Mouse (Mus musculus) liver, postnatal 0 days (tissue): ENCODE data around the gene P4hb. TPM values are rescaled to one million over a fixed set of nuclear protein-coding genes. Genes with fewer than 3 reads are reported as not detected.

Source experiments
- ATAC-seq: fragments of 200-750 bp; cut with Nextera tagmentation; 2 replicates; pipeline ENCODE4 v1.8.0; 2017; ENCODE audit warnings: mild to moderate bottlenecking, moderate library complexity
- DNase-seq: peaks from one replicate; pipeline ENCODE4 v3.0.0-alpha.2; 2016
- H3K27ac ChIP-seq: fragments of 300-500 bp; sonication (generic); 2 replicates; pipeline ENCODE4 v1.5.1; 2014; ENCODE audit warnings: antibody characterized with exemption, moderate library complexity, mild to moderate bottlenecking, low read depth
- H3K27me3 ChIP-seq: fragments of 300-500 bp; sonication (generic); 2 replicates; pipeline ENCODE4 v1.6.1; 2014; ENCODE audit warnings: low read length, control low read depth, mixed read lengths; ENCODE audit not compliant: insufficient read depth
- H3K36me3 ChIP-seq: fragments of 300-500 bp; sonication (generic); replicated peaks from 2 replicates; pipeline ENCODE4 v1.6.1; 2014; ENCODE audit warnings: mild to moderate bottlenecking, control low read depth, low read length, moderate library complexity, mixed read lengths; ENCODE audit not compliant: insufficient read depth
- H3K4me1 ChIP-seq: fragments of 300-500 bp; sonication (generic); 2 replicates; pipeline ENCODE4 v1.6.1; 2014; ENCODE audit warnings: antibody characterized with exemption, mild to moderate bottlenecking, control low read depth; ENCODE audit not compliant: insufficient read depth
- H3K4me2 ChIP-seq: fragments of 300-500 bp; sonication (generic); 2 replicates; pipeline ENCODE4 v1.6.1; 2014; ENCODE audit warnings: low read depth, mild to moderate bottlenecking, low read length, moderate library complexity, mixed read lengths
- H3K4me3 ChIP-seq: fragments of 300-500 bp; sonication (generic); 2 replicates; pipeline ENCODE4 v1.5.1; 2014; ENCODE audit warnings: low read depth, low read length
- H3K9ac ChIP-seq: fragments of 300-500 bp; sonication (generic); replicated peaks from 2 replicates; pipeline ENCODE4 v1.6.1; 2014; ENCODE audit warnings: mild to moderate bottlenecking, moderate library complexity
- H3K9me3 ChIP-seq: fragments of 300-500 bp; sonication (generic); 2 replicates; pipeline ENCODE4 v1.6.1; 2016; ENCODE audit warnings: mild to moderate bottlenecking, control low read depth, low read length, mixed read lengths
- CTCF ChIP-seq: sonication (generic); IDR thresholded peaks from 2 replicates; pipeline ENCODE4 v1.5.1; 2016; ENCODE audit warnings: antibody characterized with exemption, low read depth
- EP300 ChIP-seq: IDR thresholded peaks from 2 replicates; pipeline ENCODE4 v1.6.1; 2016; ENCODE audit warnings: antibody characterized with exemption, low read depth, mild to moderate bottlenecking
- WGBS: fragments of 180-500 bp; shearing (Covaris S2); extraction: QIAGEN DNeasy Blood & Tissue Kit; methylation state at CpG from one replicate; pipeline ENCODE4 v1.1.7; 2014; ENCODE audit not compliant: insufficient replicate concordance; 5-methylcytosine and 5-hydroxymethylcytosine counted together
- polyA plus RNA-seq: library from polyadenylated mRNA; unstranded; fragments of >200 nt; fragmentation: Nextera tagmentation; extraction: Ambion mirVana; gene quantifications from 2 replicates; pipeline ENCODE4 v1.2.1, GENCODE M21; 2015

The P4hb gene
- polyA plus RNA-seq, 1 experiment from 2014 or later = 697 TPM

DNA sequence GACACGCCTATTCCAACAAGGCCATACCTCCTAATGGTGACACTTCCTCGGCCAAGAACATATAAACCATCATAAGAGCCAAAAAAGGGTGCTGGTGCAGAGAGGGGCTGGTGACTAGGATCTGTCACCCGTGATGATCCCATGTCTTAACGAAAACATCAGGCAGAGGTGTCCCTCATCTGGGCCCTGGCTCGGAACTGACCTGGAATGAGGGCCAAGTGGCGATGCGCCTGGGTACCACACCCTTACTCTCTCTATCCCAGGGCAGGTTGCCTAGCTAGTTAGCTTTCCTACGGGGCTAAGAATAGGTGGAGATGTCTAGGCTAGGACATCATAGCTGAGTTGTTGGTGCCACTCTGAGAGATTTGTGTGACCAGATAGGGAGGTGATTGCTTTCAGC is 39.0 kb downstream of the P4hb start:
- TF ChIP-seq EP300 (no peak), CTCF (no peak)
- H3K27me3 ChIP-seq = peaks cover 33% of the 10 kb centered on the region

DNA sequence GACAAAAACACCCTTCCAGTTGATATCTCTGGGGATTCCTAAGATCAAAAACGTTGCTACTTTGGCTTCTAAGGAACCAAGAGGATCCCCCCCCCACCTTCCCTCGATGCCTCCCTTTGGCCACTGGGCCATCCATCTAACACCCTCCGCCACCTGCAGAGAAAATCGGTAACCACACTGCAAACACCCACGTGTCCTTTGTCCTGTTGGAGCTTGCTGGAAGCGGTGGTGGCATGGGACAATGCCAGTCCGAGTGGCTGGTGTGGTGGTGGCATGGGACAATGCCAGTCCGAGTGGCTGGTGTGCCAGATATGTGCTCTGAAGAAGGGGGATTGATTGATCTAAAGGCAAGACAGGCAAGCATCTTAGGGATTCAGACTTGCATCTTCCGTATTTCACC is 41.4 kb downstream of the P4hb start:
- H3K9ac ChIP-seq = peak overlapping the region; percentile 68
- no peaks in the 10 kb centered on the region for H3K9me3 ChIP-seq
- H3K4me1 ChIP-seq = peaks cover 31% of the 10 kb centered on the region
- peak overlapping the region; percentile 93 for H3K27ac ChIP-seq
- H3K36me3 ChIP-seq = no peaks in the 10 kb centered on the region
- H3K4me2 ChIP-seq = peak overlapping the region; percentile 70
- H3K4me3 ChIP-seq = peak overlapping the region; percentile 51
- H3K27me3 ChIP-seq = peaks cover 38% of the 10 kb centered on the region
- ATAC-seq = peak; percentile 41; the same call in 1 of the 2 replicates
- no peak for DNase-seq
- TF ChIP-seq EP300 = no peak
- no peak for TF ChIP-seq CTCF
- 26% methylated on average over 9 of the region's 9 CpGs for WGBS

More for the DNA sequence above, 39.0 kb downstream of the P4hb start:
- H3K4me1 ChIP-seq = peaks cover 26% of the 10 kb centered on the region
- H3K27ac ChIP-seq = no peak overlapping the region
- H3K9me3 ChIP-seq = no peaks in the 10 kb centered on the region
- ATAC-seq (no peak), DNase-seq (no peak)
- 77% methylated on average over 8 of the region's 8 CpGs for WGBS
- H3K9ac ChIP-seq = no peak overlapping the region
- H3K36me3 ChIP-seq = peaks cover 3% of the 10 kb centered on the region; the same call in 1 of the 2 replicates
- H3K4me2 ChIP-seq = no peak overlapping the region
- H3K4me3 ChIP-seq = no peak overlapping the region

DNA sequence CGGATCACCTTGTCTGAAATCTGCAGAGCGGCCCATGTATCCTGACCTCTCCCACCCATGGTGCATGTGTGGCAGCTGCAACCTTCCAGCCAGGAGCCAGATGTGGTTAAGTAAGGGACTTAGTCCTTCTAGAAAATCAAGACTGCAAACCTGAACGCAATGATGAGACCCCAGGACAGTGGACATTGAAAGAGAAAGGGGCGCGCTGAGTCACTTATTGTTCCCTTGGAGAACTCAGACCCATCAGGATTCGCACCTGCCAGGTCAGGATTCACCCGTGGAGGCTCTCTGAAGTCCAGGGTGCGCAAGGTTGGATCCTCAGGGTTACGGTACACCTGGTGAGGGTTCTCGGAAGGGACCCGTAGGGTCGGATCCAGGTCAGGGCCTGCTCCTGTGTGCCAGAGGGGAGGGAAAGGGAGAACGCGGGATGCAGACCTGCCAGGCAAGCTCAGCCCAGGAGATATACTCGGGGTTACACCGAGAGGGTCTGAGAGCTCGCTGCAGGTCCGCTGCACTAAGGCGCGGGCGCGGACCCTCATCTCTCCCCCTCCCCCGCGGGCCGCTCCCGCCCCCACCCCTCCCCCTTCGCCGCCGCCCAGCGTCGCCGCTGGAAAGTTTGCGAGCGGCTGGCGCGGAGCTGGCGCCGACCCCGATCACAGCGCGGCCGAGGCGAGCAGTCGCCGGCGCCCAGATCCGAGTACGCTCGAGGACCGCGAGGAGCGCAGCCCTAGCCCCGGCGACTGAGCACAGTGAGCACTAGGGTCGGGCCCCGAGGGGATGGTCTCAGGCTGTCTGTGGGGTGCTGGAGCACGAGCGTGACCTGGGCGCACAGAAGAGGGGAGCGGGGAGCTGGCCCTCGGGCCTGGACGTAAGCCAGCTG is 42.7 kb downstream of the P4hb start, which contains the start of gene Gcgr:
Gcgr (plus strand) TSS at position 615 of the 880 bp plus-strand sequence.
- H3K4me2 ChIP-seq = peak within 1 kb of the TSS; percentile 70
- no peak for DNase-seq
- peaks cover 38% of the 10 kb centered on the region for H3K27me3 ChIP-seq
- WGBS = 13% methylated on average over 46 of the region's 62 CpGs
- peak within 1 kb of the TSS; percentile 51 for H3K4me3 ChIP-seq
- H3K9me3 ChIP-seq = no peaks in the 10 kb centered on the region
- peak within 1 kb of the TSS; percentile 93 for H3K27ac ChIP-seq
- peak within 1 kb of the TSS; percentile 68 for H3K9ac ChIP-seq
- peak; percentile 26; the same call in 1 of the 2 replicates for ATAC-seq
- H3K4me1 ChIP-seq = peaks cover 31% of the 10 kb centered on the region
- TF ChIP-seq EP300 (no peak), CTCF (no peak)
- H3K36me3 ChIP-seq = no peaks in the 10 kb centered on the region

DNA sequence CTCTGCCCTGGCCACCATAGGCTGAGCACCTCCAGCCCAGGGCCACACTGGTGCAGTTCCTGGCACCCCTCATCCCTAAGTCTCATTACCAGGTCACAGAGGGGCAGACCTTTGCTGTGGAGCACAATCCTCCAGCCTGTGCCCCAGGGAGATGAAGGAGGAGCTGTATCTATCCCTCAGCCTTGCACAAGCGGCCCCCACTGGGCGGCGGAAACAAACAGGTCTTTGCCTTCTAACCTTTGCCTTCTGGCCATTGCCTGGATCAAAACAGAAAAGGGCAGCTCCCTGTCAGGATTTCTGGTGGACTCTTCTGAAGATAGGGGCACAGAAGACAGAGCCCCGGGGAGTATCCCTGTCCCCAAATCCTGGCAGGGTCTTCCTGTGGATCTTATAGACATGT is 44.1 kb downstream of the P4hb start:
- H3K4me2 ChIP-seq = peak overlapping the region; percentile 70
- peaks cover 38% of the 10 kb centered on the region for H3K27me3 ChIP-seq
- no peaks in the 10 kb centered on the region for H3K36me3 ChIP-seq
- no peaks in the 10 kb centered on the region for H3K9me3 ChIP-seq
- ATAC-seq (peak; percentile 68), DNase-seq (peak; percentile 61)
- no peak overlapping the region for H3K4me3 ChIP-seq
- H3K9ac ChIP-seq = peak overlapping the region; percentile 68
- H3K27ac ChIP-seq = peak overlapping the region; percentile 93
- TF ChIP-seq EP300 (no peak), CTCF (no peak)
- WGBS = 55% methylated on average over 4 of the region's 4 CpGs
- peaks cover 31% of the 10 kb centered on the region for H3K4me1 ChIP-seq

DNA sequence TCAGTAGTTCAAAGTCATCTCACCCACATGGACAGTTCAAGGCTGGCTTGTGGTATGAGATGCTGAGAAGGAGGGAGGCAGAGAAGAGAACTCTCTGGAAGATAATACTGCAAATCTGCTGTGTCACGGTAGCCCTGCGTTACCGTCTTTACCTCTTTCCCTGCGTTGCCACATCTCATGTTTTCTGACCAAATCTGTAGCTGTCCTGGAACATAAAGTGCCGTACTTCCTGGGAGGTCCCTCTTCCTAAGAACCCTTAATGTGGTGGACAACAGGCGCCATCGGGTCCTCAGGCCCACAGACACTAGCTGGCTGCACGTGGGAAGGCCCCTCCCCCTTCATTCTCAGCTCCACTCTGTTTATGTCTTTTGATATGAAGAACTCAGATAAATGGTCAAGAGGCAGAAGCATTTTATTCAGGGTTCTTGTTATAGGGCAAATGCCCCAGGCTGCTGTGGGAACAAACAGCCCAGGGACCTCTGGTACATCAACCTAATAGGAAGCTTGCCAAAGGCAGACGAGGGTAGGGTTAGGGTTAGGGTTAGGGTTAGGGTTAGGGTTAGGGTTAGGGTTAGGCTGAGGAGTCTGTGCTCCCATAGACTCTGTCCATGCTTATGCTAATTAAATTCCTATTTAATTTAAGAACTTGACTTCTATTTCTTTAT is 45.2 kb downstream of the P4hb start:
- Histone ChIP-seq H3K4me3 (no peak overlapping the region), H3K27ac (peak overlapping the region; percentile 93), H3K36me3 (no peaks in the 10 kb centered on the region), H3K9ac (peak overlapping the region; percentile 7; the same call in 1 of the 2 replicates), H3K27me3 (peaks cover 38% of the 10 kb centered on the region), H3K4me1 (peaks cover 31% of the 10 kb centered on the region), H3K4me2 (no peak overlapping the region), H3K9me3 (no peaks in the 10 kb centered on the region)
- 0 out of 2 replicates have a peak, but pooled peaks have one; percentile 9 for ATAC-seq
- 50% methylated on average over 9 of the region's 9 CpGs for WGBS
- no peak for DNase-seq
- TF ChIP-seq EP300 (peak; percentile 50; the same call in 1 of the 2 replicates), CTCF (no peak)

DNA sequence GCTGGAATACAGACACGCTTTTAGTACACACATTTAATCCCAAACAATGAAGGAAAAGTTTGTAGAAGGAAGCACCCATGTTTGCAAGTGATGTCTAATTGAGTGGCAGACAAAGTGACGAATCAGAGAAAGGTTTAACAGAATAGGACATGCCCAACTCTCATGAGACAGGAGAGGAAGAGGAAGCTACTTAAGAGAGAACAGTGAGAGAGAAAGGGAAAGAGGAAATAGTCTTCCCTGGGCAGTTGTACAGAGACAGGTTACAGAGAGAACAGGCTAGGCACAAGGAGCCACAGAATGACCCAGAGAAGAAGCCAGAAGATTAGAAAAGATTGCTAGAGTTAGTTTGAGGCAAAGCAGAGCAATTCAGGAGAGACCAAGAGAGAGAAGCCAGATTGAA is 47.1 kb downstream of the P4hb start:
- 74% methylated on average over 2 of the region's 2 CpGs for WGBS
- Histone ChIP-seq H3K36me3 (no peaks in the 10 kb centered on the region), H3K27me3 (peaks cover 23% of the 10 kb centered on the region), H3K9ac (no peak overlapping the region), H3K9me3 (no peaks in the 10 kb centered on the region), H3K4me3 (no peak overlapping the region), H3K27ac (peak overlapping the region; percentile 70), H3K4me2 (no peak overlapping the region), H3K4me1 (peaks cover 28% of the 10 kb centered on the region)
- peak; percentile 9 for DNase-seq
- TF ChIP-seq CTCF = no peak
- no peak for ATAC-seq
